Mouse (Mus musculus) erythroid progenitor cell, adult 5-6 weeks (primary cell): ENCODE measurements around the gene Tex14. TPM values are rescaled to one million over a fixed set of nuclear protein-coding genes. Genes with fewer than 3 reads are reported as not detected.

Source experiments
- ATAC-seq: replicated peaks from 2 replicates; pipeline ENCODE4 v1.8.0; 2016; ENCODE audit warnings: moderate number of reproducible peaks, mild to moderate bottlenecking, moderate TSS enrichment, inconsistent platforms; ENCODE audit not compliant: poor library complexity, low FRiP score, severe bottlenecking
- total RNA-seq, 2 experiments: library from RNA; stranded (forward) in 1 of 2; stranded (reverse) in 1 of 2; fragments of 150-400 nt in 1 of 2; fragments of 186-747, 209-891 nt in 1 of 2; gene quantifications; 2 replicates each; pipeline versions ENCODE4 v1.2.3 to v1.2.4; 2015 to 2017; ENCODE audit warnings: low replicate concordance in 2 of 2

Tex14 gene
- total RNA-seq, 2 experiments from 2014 or later, result 8.8 TPM; not detected in 1

- ATAC-seq, result no peak
Measured at GRCm38 (mm10) chr11:87603571-87603970, 198.7 kb downstream of the Tex14 start.

Other genes with a start within 250 kb of the Tex14 start
- 2.5 and 3.4 TPM in 2 replicates for gene Ppm1e, start 46.0 kb upstream of the Tex14 start, total RNA-seq (2015; ENCODE audit: low replicate concordance)
- 1.4 and 2.8 TPM in 2 replicates for gene Ppm1e, start 46.0 kb upstream of the Tex14 start, total RNA-seq (2017; ENCODE audit: low replicate concordance)
- gene Rad51c, start 111 bp upstream of the Tex14 start, total RNA-seq (2015; ENCODE audit: low replicate concordance), result 5.0 and 5.4 TPM in 2 replicates
- gene Rad51c, start 111 bp upstream of the Tex14 start, total RNA-seq (2017; ENCODE audit: low replicate concordance), result 13.2 and 14.8 TPM in 2 replicates
- not detected in 2 replicates for gene Gm11492, start 161.6 kb downstream of the Tex14 start, total RNA-seq (2015; ENCODE audit: low replicate concordance)
- not detected in 2 replicates for gene Gm11492, start 161.6 kb downstream of the Tex14 start, total RNA-seq (2017; ENCODE audit: low replicate concordance)
- gene Sept4, start 163.8 kb downstream of the Tex14 start, total RNA-seq (2015; ENCODE audit: low replicate concordance), result not detected in 2 replicates
- gene Sept4, start 163.8 kb downstream of the Tex14 start, total RNA-seq (2017; ENCODE audit: low replicate concordance), result 2.7 and 4.7 TPM in 2 replicates
- 5.4 and 15.1 TPM in 2 replicates for gene Mtmr4, start 187.1 kb downstream of the Tex14 start, total RNA-seq (2015; ENCODE audit: low replicate concordance)
- 13.1 and 15.1 TPM in 2 replicates for gene Mtmr4, start 187.1 kb downstream of the Tex14 start, total RNA-seq (2017; ENCODE audit: low replicate concordance)
- not detected in 2 replicates for gene Hsf5, start 212.1 kb downstream of the Tex14 start, total RNA-seq (2015; ENCODE audit: low replicate concordance)
- not detected in 2 replicates for gene Hsf5, start 212.1 kb downstream of the Tex14 start, total RNA-seq (2017; ENCODE audit: low replicate concordance)